Mouse (Mus musculus): ENCODE measurements around the gene Olfr459. TPM values are rescaled to one million over a fixed set of nuclear protein-coding genes. Genes with fewer than 3 reads are reported as not detected.

The Olfr459 gene
- not detected in 2 replicates for polyA plus RNA-seq (2014; fragmentation: Nextera tagmentation; extraction: Ambion mirVana)

- Histone ChIP-seq H3K4me2 (ENCODE audit: low read length) (no peak within 1 kb of the TSS), H3K27ac (replicated peaks in 1 of 2; ENCODE audit: control insufficient read depth in 1 of 2, insufficient read depth in 1 of 2, low read depth in 2 of 2, low read length in 2 of 2) (no peak within 1 kb of the TSS), H3K9ac (ENCODE audit: low read length) (no peak within 1 kb of the TSS), H3K4me1 (ENCODE audit: control insufficient read depth in 2 of 2, insufficient read depth in 2 of 2, low read length in 2 of 2) (no peaks in the 10 kb centered on the region), H3K9me3 (ENCODE audit: control insufficient read depth, low read length) (no peaks in the 10 kb centered on the region), H3K27me3 (ENCODE audit: control insufficient read depth, insufficient read depth, low read length) (no peaks in the 10 kb centered on the region), H3K4me3 (ENCODE audit: control insufficient read depth in 1 of 2, insufficient read depth in 1 of 2, low read depth in 1 of 2, low read length in 2 of 2) (no peak within 1 kb of the TSS), H3K36me3 (ENCODE audit: control insufficient read depth, insufficient read depth, low read length) (no peaks in the 10 kb centered on the region)
- 73% methylated on average over 7 of the region's 7 CpGs for WGBS
- ATAC-seq (ENCODE audit: insufficient number of reproducible peaks, insufficient read depth, low FRiP score, low read depth) = no peak
Observed at GRCm38 (mm10) chr6:41775077-41775476, at the start of gene Olfr459. Olfr459 (minus strand) TSS chr6:41775177.

DNA sequence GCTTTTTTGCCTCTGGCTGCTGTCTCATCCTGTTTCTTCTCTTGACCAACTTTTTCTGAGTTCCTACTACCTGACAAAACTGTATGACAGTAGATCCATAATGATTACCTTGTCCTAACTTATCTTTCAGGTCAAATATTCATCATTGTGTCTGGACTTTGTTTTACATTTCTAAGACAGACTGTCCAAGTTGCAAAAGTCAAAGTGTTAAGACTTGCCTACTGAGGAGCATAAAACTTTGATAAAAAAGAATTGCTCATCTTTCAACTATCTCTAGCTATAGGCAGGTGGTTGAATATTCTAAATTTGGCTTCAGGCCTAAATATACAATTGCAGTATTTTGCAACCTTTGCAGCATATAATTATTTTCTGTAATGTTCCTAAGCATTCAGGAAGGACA, 49.1 kb upstream of the Olfr459 start:
- Histone ChIP-seq H3K27me3 (ENCODE audit: control insufficient read depth, insufficient read depth, low read length) (no peaks in the 10 kb centered on the region), H3K9ac (ENCODE audit: low read length) (no peak overlapping the region), H3K4me3 (ENCODE audit: control insufficient read depth in 1 of 2, insufficient read depth in 1 of 2, low read depth in 1 of 2, low read length in 2 of 2) (no peak overlapping the region), H3K36me3 (ENCODE audit: control insufficient read depth, insufficient read depth, low read length) (no peaks in the 10 kb centered on the region), H3K4me2 (ENCODE audit: low read length) (no peak overlapping the region), H3K4me1 (ENCODE audit: control insufficient read depth in 2 of 2, insufficient read depth in 2 of 2, low read length in 2 of 2) (no peaks in the 10 kb centered on the region), H3K27ac (replicated peaks in 1 of 2; ENCODE audit: control insufficient read depth in 1 of 2, insufficient read depth in 1 of 2, low read depth in 2 of 2, low read length in 2 of 2) (no peak overlapping the region), H3K9me3 (ENCODE audit: control insufficient read depth, low read length) (no peaks in the 10 kb centered on the region)
- no peak for ATAC-seq (ENCODE audit: insufficient number of reproducible peaks, insufficient read depth, low FRiP score, low read depth)

DNA sequence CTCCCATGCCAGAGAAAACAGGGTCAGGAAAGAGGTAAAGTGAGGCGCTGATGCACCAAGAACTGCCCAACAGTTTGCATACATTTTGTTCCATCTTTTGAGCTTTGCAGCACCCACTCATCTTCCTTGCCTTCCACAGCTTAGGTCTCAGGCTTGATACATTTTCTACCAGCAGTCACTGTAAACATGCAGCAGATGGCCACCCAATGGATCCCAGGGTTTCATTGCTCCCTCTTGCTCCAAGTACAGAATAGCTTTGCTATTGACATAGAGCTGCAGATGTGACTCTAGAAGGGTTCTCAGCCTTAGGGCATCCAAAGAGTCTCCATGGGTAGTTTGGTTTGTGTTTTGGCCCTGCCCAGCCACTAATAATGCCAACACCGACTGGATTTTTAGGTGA, 11.7 kb upstream of the Olfr459 start:
- no peak overlapping the region for H3K9ac ChIP-seq (ENCODE audit: low read length)
- no peak overlapping the region for H3K4me2 ChIP-seq (ENCODE audit: low read length)
- no peaks in the 10 kb centered on the region for H3K36me3 ChIP-seq (ENCODE audit: control insufficient read depth, insufficient read depth, low read length)
- no peak overlapping the region for H3K27ac ChIP-seq (replicated peaks in 1 of 2; ENCODE audit: control insufficient read depth in 1 of 2, insufficient read depth in 1 of 2, low read depth in 2 of 2, low read length in 2 of 2)
- H3K27me3 ChIP-seq (ENCODE audit: control insufficient read depth, insufficient read depth, low read length) = no peaks in the 10 kb centered on the region
- H3K4me1 ChIP-seq (ENCODE audit: control insufficient read depth in 2 of 2, insufficient read depth in 2 of 2, low read length in 2 of 2) = no peaks in the 10 kb centered on the region
- no peak for ATAC-seq (ENCODE audit: insufficient number of reproducible peaks, insufficient read depth, low FRiP score, low read depth)
- no peaks in the 10 kb centered on the region for H3K9me3 ChIP-seq (ENCODE audit: control insufficient read depth, low read length)
- no peak overlapping the region for H3K4me3 ChIP-seq (ENCODE audit: control insufficient read depth in 1 of 2, insufficient read depth in 1 of 2, low read depth in 1 of 2, low read length in 2 of 2)
- 71% methylated on average over 2 of the region's 2 CpGs for WGBS

- WGBS = 64% methylated on average over 6 of the region's 6 CpGs
- Histone ChIP-seq H3K4me1 (ENCODE audit: control insufficient read depth in 2 of 2, insufficient read depth in 2 of 2, low read length in 2 of 2) (no peaks in the 10 kb centered on the region), H3K9ac (ENCODE audit: low read length) (no peak overlapping the region), H3K4me3 (ENCODE audit: control insufficient read depth in 1 of 2, insufficient read depth in 1 of 2, low read depth in 1 of 2, low read length in 2 of 2) (no peak overlapping the region), H3K27me3 (ENCODE audit: control insufficient read depth, insufficient read depth, low read length) (no peaks in the 10 kb centered on the region), H3K9me3 (ENCODE audit: control insufficient read depth, low read length) (no peaks in the 10 kb centered on the region), H3K27ac (replicated peaks in 1 of 2; ENCODE audit: control insufficient read depth in 1 of 2, insufficient read depth in 1 of 2, low read depth in 2 of 2, low read length in 2 of 2) (no peak overlapping the region), H3K4me2 (ENCODE audit: low read length) (no peak overlapping the region), H3K36me3 (ENCODE audit: control insufficient read depth, insufficient read depth, low read length) (no peaks in the 10 kb centered on the region)
- no peak for ATAC-seq (ENCODE audit: insufficient number of reproducible peaks, insufficient read depth, low FRiP score, low read depth)
Observed at GRCm38 (mm10) chr6:41775721-41776120, 744 bp upstream of the Olfr459 start.

DNA sequence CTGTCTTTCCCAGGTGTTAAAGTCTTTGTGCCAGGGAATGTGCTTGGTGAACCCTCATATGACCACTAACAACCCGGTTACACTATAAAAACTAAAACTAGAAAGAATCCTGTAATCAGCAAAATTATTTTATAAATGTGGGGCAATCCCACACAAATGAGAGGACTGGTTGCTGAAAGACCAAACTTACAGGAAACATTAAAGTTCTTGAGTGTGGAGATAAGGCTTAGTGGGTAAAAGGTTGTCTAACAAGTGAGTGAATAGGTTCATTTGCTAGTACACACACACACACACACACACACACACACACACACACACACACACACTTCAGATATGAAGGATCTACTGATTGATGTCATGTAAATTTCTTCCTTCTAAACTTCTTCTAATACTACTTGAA, 5.1 kb downstream of the Olfr459 start:
- no peak overlapping the region for H3K4me2 ChIP-seq (ENCODE audit: low read length)
- no peak overlapping the region for H3K9ac ChIP-seq (ENCODE audit: low read length)
- WGBS = 64% methylated on average over 1 of the region's 1 CpGs

DNA sequence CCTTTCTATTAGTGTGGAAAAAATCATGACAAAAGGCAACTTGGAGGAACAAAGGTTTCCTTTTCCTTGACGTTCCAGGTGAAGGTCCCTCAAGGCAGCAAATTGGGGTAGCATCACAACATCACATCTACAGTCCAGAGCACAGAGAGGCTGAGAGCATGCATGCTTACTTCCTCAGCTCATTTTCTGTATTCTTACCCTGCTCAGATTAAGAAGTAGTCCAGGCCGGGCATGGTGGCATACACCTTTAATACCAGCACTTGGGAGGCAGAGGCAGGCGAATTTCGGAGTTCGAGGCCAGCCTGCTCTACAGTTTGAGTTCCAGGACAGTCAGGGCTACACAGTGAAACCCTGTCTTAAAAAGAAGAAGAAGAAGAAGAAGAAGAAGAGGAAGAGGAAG, 10.7 kb downstream of the Olfr459 start:
- Histone ChIP-seq H3K9me3 (ENCODE audit: control insufficient read depth, low read length) (no peaks in the 10 kb centered on the region), H3K27ac (replicated peaks in 1 of 2; ENCODE audit: control insufficient read depth in 1 of 2, insufficient read depth in 1 of 2, low read depth in 2 of 2, low read length in 2 of 2) (no peak overlapping the region), H3K27me3 (ENCODE audit: control insufficient read depth, insufficient read depth, low read length) (no peaks in the 10 kb centered on the region), H3K36me3 (ENCODE audit: control insufficient read depth, insufficient read depth, low read length) (no peaks in the 10 kb centered on the region), H3K4me1 (ENCODE audit: control insufficient read depth in 2 of 2, insufficient read depth in 2 of 2, low read length in 2 of 2) (no peaks in the 10 kb centered on the region), H3K4me3 (ENCODE audit: control insufficient read depth in 1 of 2, insufficient read depth in 1 of 2, low read depth in 1 of 2, low read length in 2 of 2) (no peak overlapping the region), H3K9ac (ENCODE audit: low read length) (no peak overlapping the region), H3K4me2 (ENCODE audit: low read length) (no peak overlapping the region)
- no peak for ATAC-seq (ENCODE audit: insufficient number of reproducible peaks, insufficient read depth, low FRiP score, low read depth)
- 74% methylated on average over 5 of the region's 5 CpGs for WGBS

More for the DNA sequence above, 5.1 kb downstream of the Olfr459 start:
- H3K4me1 ChIP-seq (ENCODE audit: control insufficient read depth in 2 of 2, insufficient read depth in 2 of 2, low read length in 2 of 2) = no peaks in the 10 kb centered on the region
- H3K27me3 ChIP-seq (ENCODE audit: control insufficient read depth, insufficient read depth, low read length) = no peaks in the 10 kb centered on the region
- no peaks in the 10 kb centered on the region for H3K9me3 ChIP-seq (ENCODE audit: control insufficient read depth, low read length)
- H3K36me3 ChIP-seq (ENCODE audit: control insufficient read depth, insufficient read depth, low read length) = no peaks in the 10 kb centered on the region
- ATAC-seq (ENCODE audit: insufficient number of reproducible peaks, insufficient read depth, low FRiP score, low read depth) = no peak
- H3K27ac ChIP-seq (replicated peaks in 1 of 2; ENCODE audit: control insufficient read depth in 1 of 2, insufficient read depth in 1 of 2, low read depth in 2 of 2, low read length in 2 of 2) = no peak overlapping the region
- H3K4me3 ChIP-seq (ENCODE audit: control insufficient read depth in 1 of 2, insufficient read depth in 1 of 2, low read depth in 1 of 2, low read length in 2 of 2) = no peak overlapping the region

DNA sequence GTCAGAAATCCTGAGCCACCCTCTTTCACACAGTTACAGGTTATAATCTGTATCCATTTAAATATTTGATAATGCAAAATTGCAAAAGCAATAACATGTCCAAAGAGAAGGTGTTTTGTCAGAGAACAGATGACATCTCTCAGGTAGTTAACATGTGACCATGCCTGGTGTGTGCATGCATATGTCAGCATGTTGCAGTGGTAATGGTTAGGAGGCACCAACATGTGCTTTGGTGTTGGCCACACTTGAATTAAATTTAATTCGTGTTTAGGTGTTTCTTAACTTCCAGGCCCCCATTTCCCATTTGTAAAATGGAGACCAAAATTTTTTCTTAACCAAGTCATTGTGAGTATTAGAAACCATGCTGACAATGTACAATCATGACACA, 12.6 kb downstream of the Olfr459 start:
- Histone ChIP-seq H3K27me3 (ENCODE audit: control insufficient read depth, insufficient read depth, low read length) (no peaks in the 10 kb centered on the region), H3K27ac (replicated peaks in 1 of 2; ENCODE audit: control insufficient read depth in 1 of 2, insufficient read depth in 1 of 2, low read depth in 2 of 2, low read length in 2 of 2) (no peak overlapping the region), H3K36me3 (ENCODE audit: control insufficient read depth, insufficient read depth, low read length) (no peaks in the 10 kb centered on the region), H3K4me3 (ENCODE audit: control insufficient read depth in 1 of 2, insufficient read depth in 1 of 2, low read depth in 1 of 2, low read length in 2 of 2) (no peak overlapping the region), H3K9ac (ENCODE audit: low read length) (no peak overlapping the region), H3K4me2 (ENCODE audit: low read length) (no peak overlapping the region), H3K9me3 (ENCODE audit: control insufficient read depth, low read length) (no peaks in the 10 kb centered on the region), H3K4me1 (ENCODE audit: control insufficient read depth in 2 of 2, insufficient read depth in 2 of 2, low read length in 2 of 2) (no peaks in the 10 kb centered on the region)
- 69% methylated on average over 1 of the region's 1 CpGs for WGBS
- no peak for ATAC-seq (ENCODE audit: insufficient number of reproducible peaks, insufficient read depth, low FRiP score, low read depth)

GRCm38 (mm10) chr6:41761702-41762369, 13.1 kb downstream of the Olfr459 start:
- Histone ChIP-seq H3K27ac (replicated peaks in 1 of 2; ENCODE audit: control insufficient read depth in 1 of 2, insufficient read depth in 1 of 2, low read depth in 2 of 2, low read length in 2 of 2) (no peak overlapping the region), H3K4me3 (ENCODE audit: control insufficient read depth in 1 of 2, insufficient read depth in 1 of 2, low read depth in 1 of 2, low read length in 2 of 2) (no peak overlapping the region), H3K27me3 (ENCODE audit: control insufficient read depth, insufficient read depth, low read length) (no peaks in the 10 kb centered on the region), H3K9me3 (ENCODE audit: control insufficient read depth, low read length) (no peaks in the 10 kb centered on the region), H3K4me2 (ENCODE audit: low read length) (no peak overlapping the region), H3K36me3 (ENCODE audit: control insufficient read depth, insufficient read depth, low read length) (no peaks in the 10 kb centered on the region), H3K9ac (ENCODE audit: low read length) (no peak overlapping the region), H3K4me1 (ENCODE audit: control insufficient read depth in 2 of 2, insufficient read depth in 2 of 2, low read length in 2 of 2) (no peaks in the 10 kb centered on the region)
- ATAC-seq (ENCODE audit: insufficient number of reproducible peaks, insufficient read depth, low FRiP score, low read depth) = no peak
- 3% methylated on average over 1 of the region's 1 CpGs for WGBS
